Mouse (Mus musculus) embryonic fibroblast, embryonic 13.5 days (primary cell): ENCODE results near the gene Aldh1a2.

Experiments used
- CTCF ChIP-seq: IDR thresholded peaks from 2 replicates; pipeline ENCODE4 v1.5.1; 2011; ENCODE audit warnings: mild to moderate bottlenecking, control low read depth, low read length, moderate library complexity, borderline replicate concordance; ENCODE audit not compliant: insufficient read depth
- POLR2A ChIP-seq: IDR thresholded peaks from 2 replicates; pipeline ENCODE4 v1.6.1; 2011; ENCODE audit warnings: low read depth, mild to moderate bottlenecking, control low read depth, low read length, moderate library complexity

- TF ChIP-seq CTCF (no peak), POLR2A (no peak)
These were observed 35.5 kb upstream of the Aldh1a2 start for GRCm38 (mm10) chr9:71179964-71180700.
